Mouse (Mus musculus) embryonic fibroblast, embryonic 13.5 days (primary cell): Measurements from ENCODE around the gene App.

Experiments
- CTCF ChIP-seq: IDR thresholded peaks from 2 replicates; pipeline ENCODE4 v1.5.1; 2011; ENCODE audit warnings: mild to moderate bottlenecking, control low read depth, low read length, moderate library complexity, borderline replicate concordance; ENCODE audit not compliant: insufficient read depth
- POLR2A ChIP-seq: IDR thresholded peaks from 2 replicates; pipeline ENCODE4 v1.6.1; 2011; ENCODE audit warnings: low read depth, mild to moderate bottlenecking, control low read depth, low read length, moderate library complexity

DNA sequence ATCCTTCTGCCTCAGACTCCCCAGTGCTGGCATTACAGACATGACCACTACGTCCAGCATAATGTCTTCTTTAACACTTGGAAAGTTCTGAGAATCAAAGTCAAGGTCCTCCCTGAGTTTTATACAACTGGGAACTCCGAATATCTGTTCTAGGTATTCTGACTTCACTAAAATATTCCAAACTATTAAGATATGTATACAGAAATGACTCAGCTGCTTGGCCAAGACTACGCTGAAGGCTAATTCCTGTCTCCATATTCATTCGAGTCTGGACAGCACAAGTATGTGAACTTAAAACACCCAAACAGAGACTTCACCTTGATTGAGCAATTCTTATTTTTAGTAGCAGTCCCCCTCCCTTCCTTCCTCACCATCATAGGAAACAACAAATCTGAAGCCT lies 32.2 kb downstream of the App start:
- TF ChIP-seq CTCF (no peak), POLR2A (no peak)
